Mouse (Mus musculus): ENCODE measurements around the gene Csad. TPM values are rescaled to one million over a fixed set of nuclear protein-coding genes. Genes with fewer than 3 reads are reported as not detected.
A peak's percentile ranks its signal among the peaks of the same experiment; 100 is the strongest.

Csad gene
- polyA plus RNA-seq (2014; fragmentation: Nextera tagmentation; extraction: Ambion mirVana) = 25.9 and 28.1 TPM in 2 replicates

- H3K27ac ChIP-seq (replicated peaks; ENCODE audit: low read depth, low read length) = peak within 1 kb of the TSS; percentile 99
- H3K4me3 ChIP-seq (replicated peaks; ENCODE audit: low read depth, low read length) = peak within 1 kb of the TSS; percentile 72
- DNase-seq (no peak), ATAC-seq (ENCODE audit: low FRiP score, low TSS enrichment) (no peak)
- H3K9ac ChIP-seq (replicated peaks; ENCODE audit: low read length) = peak within 1 kb of the TSS; percentile 87
- peaks cover 26% of the 10 kb centered on the region for H3K4me1 ChIP-seq (ENCODE audit: control insufficient read depth, insufficient read depth, low read length)
- whole genome bisulfite sequencing = 64% methylated on average over 19 of the region's 19 CpGs
- H3K27me3 ChIP-seq (ENCODE audit: control insufficient read depth, insufficient read depth, low read length) = no peaks in the 10 kb centered on the region
- no peaks in the 10 kb centered on the region for H3K9me3 ChIP-seq (ENCODE audit: control insufficient read depth, low read length)
- H3K36me3 ChIP-seq (ENCODE audit: control insufficient read depth, insufficient read depth, low read length) = peaks cover 41% of the 10 kb centered on the region
- H3K4me2 ChIP-seq (ENCODE audit: low read length) = peak within 1 kb of the TSS; percentile 78
Measured at GRCm38 (mm10) chr15:102204674-102205505, at the start of gene Csad. Gene Csad (minus strand): TSS chr15:102204724.

GRCm38 (mm10) chr15:102250521-102250920 lies 46.0 kb upstream of the Csad start:
- H3K9me3 ChIP-seq (ENCODE audit: control insufficient read depth, low read length) = no peaks in the 10 kb centered on the region
- no peak overlapping the region for H3K27ac ChIP-seq (replicated peaks; ENCODE audit: low read depth, low read length)
- ATAC-seq (ENCODE audit: low FRiP score, low TSS enrichment) (no peak), DNase-seq (no peak)
- no peak overlapping the region for H3K9ac ChIP-seq (replicated peaks; ENCODE audit: low read length)
- H3K4me3 ChIP-seq (replicated peaks; ENCODE audit: low read depth, low read length) = no peak overlapping the region
- peaks cover 31% of the 10 kb centered on the region for H3K27me3 ChIP-seq (ENCODE audit: control insufficient read depth, insufficient read depth, low read length)
- H3K36me3 ChIP-seq (ENCODE audit: control insufficient read depth, insufficient read depth, low read length) = no peaks in the 10 kb centered on the region
- peaks cover 13% of the 10 kb centered on the region; the same call in 1 of the 2 replicates for H3K4me1 ChIP-seq (ENCODE audit: control insufficient read depth, insufficient read depth, low read length)
- 58% methylated on average over 5 of the region's 5 CpGs for WGBS
- no peak overlapping the region for H3K4me2 ChIP-seq (ENCODE audit: low read length)

- Histone ChIP-seq H3K4me1 (ENCODE audit: control insufficient read depth, insufficient read depth, low read length) (peaks cover 13% of the 10 kb centered on the region; the same call in 1 of the 2 replicates), H3K9me3 (ENCODE audit: control insufficient read depth, low read length) (no peaks in the 10 kb centered on the region), H3K4me2 (ENCODE audit: low read length) (no peak overlapping the region), H3K9ac (replicated peaks; ENCODE audit: low read length) (no peak overlapping the region), H3K36me3 (ENCODE audit: control insufficient read depth, insufficient read depth, low read length) (no peaks in the 10 kb centered on the region), H3K4me3 (replicated peaks; ENCODE audit: low read depth, low read length) (no peak overlapping the region), H3K27me3 (ENCODE audit: control insufficient read depth, insufficient read depth, low read length) (peaks cover 37% of the 10 kb centered on the region), H3K27ac (replicated peaks; ENCODE audit: low read depth, low read length) (no peak overlapping the region)
- no peak for DNase-seq
- ATAC-seq (ENCODE audit: low FRiP score, low TSS enrichment) = no peak
- WGBS = 54% methylated on average over 9 of the region's 9 CpGs
Measured at GRCm38 (mm10) chr15:102249967-102250366, 45.4 kb upstream of the Csad start.

- ATAC-seq (ENCODE audit: low FRiP score, low TSS enrichment) (no peak), DNase-seq (no peak)
- Histone ChIP-seq H3K36me3 (ENCODE audit: control insufficient read depth, insufficient read depth, low read length) (no peaks in the 10 kb centered on the region), H3K27ac (replicated peaks; ENCODE audit: low read depth, low read length) (no peak overlapping the region), H3K9ac (replicated peaks; ENCODE audit: low read length) (no peak overlapping the region), H3K4me3 (replicated peaks; ENCODE audit: low read depth, low read length) (no peak overlapping the region), H3K9me3 (ENCODE audit: control insufficient read depth, low read length) (no peaks in the 10 kb centered on the region), H3K4me1 (ENCODE audit: control insufficient read depth, insufficient read depth, low read length) (peaks cover 13% of the 10 kb centered on the region; the same call in 1 of the 2 replicates), H3K27me3 (ENCODE audit: control insufficient read depth, insufficient read depth, low read length) (peaks cover 44% of the 10 kb centered on the region), H3K4me2 (ENCODE audit: low read length) (0 out of 2 replicates have a peak overlapping the region, but pooled peaks have one; percentile 17)
- 3% methylated on average over 13 of the region's 13 CpGs for WGBS
Measured at GRCm38 (mm10) chr15:102249251-102249691, 44.7 kb upstream of the Csad start.

- Histone ChIP-seq H3K4me1 (ENCODE audit: control insufficient read depth, insufficient read depth, low read length) (peaks cover 13% of the 10 kb centered on the region; the same call in 1 of the 2 replicates), H3K27ac (replicated peaks; ENCODE audit: low read depth, low read length) (no peak overlapping the region), H3K4me3 (replicated peaks; ENCODE audit: low read depth, low read length) (no peak overlapping the region), H3K36me3 (ENCODE audit: control insufficient read depth, insufficient read depth, low read length) (no peaks in the 10 kb centered on the region), H3K9me3 (ENCODE audit: control insufficient read depth, low read length) (no peaks in the 10 kb centered on the region), H3K27me3 (ENCODE audit: control insufficient read depth, insufficient read depth, low read length) (peaks cover 48% of the 10 kb centered on the region), H3K4me2 (ENCODE audit: low read length) (no peak overlapping the region), H3K9ac (replicated peaks; ENCODE audit: low read length) (no peak overlapping the region)
- ATAC-seq (ENCODE audit: low FRiP score, low TSS enrichment) = no peak
- DNase-seq = no peak
- WGBS = 5% methylated on average over 3 of the region's 3 CpGs
Measured at GRCm38 (mm10) chr15:102248812-102249191, 44.3 kb upstream of the Csad start.

- H3K36me3 ChIP-seq (ENCODE audit: control insufficient read depth, insufficient read depth, low read length) = no peaks in the 10 kb centered on the region
- H3K9me3 ChIP-seq (ENCODE audit: control insufficient read depth, low read length) = no peaks in the 10 kb centered on the region
- H3K27me3 ChIP-seq (ENCODE audit: control insufficient read depth, insufficient read depth, low read length) = peaks cover 54% of the 10 kb centered on the region
- H3K27ac ChIP-seq (replicated peaks; ENCODE audit: low read depth, low read length) = no peak overlapping the region; the same call in 1 of the 2 replicates
- DNase-seq (no peak), ATAC-seq (ENCODE audit: low FRiP score, low TSS enrichment) (no peak)
- peak overlapping the region; percentile 55 for H3K4me3 ChIP-seq (replicated peaks; ENCODE audit: low read depth, low read length)
- peak overlapping the region; percentile 96 for H3K4me2 ChIP-seq (ENCODE audit: low read length)
- H3K9ac ChIP-seq (replicated peaks; ENCODE audit: low read length) = 0 out of 2 replicates have a peak overlapping the region, but pooled peaks have one; percentile 53
- peaks cover 13% of the 10 kb centered on the region; the same call in 1 of the 2 replicates for H3K4me1 ChIP-seq (ENCODE audit: control insufficient read depth, insufficient read depth, low read length)
- 12% methylated on average over 8 of the region's 8 CpGs for WGBS
Measured at GRCm38 (mm10) chr15:102248131-102248811, 43.7 kb upstream of the Csad start.

GRCm38 (mm10) chr15:102247252-102248130 lies 43.0 kb upstream of the Csad start:
- under 1% methylated on average over 62 of the region's 65 CpGs for WGBS
- Histone ChIP-seq H3K27me3 (ENCODE audit: control insufficient read depth, insufficient read depth, low read length) (peaks cover 62% of the 10 kb centered on the region), H3K36me3 (ENCODE audit: control insufficient read depth, insufficient read depth, low read length) (no peaks in the 10 kb centered on the region), H3K4me1 (ENCODE audit: control insufficient read depth, insufficient read depth, low read length) (peaks cover 13% of the 10 kb centered on the region; the same call in 1 of the 2 replicates), H3K9me3 (ENCODE audit: control insufficient read depth, low read length) (no peaks in the 10 kb centered on the region), H3K9ac (replicated peaks; ENCODE audit: low read length) (peak overlapping the region; percentile 53), H3K4me3 (replicated peaks; ENCODE audit: low read depth, low read length) (peak overlapping the region; percentile 55), H3K4me2 (ENCODE audit: low read length) (peak overlapping the region; percentile 96), H3K27ac (replicated peaks; ENCODE audit: low read depth, low read length) (peak overlapping the region; percentile 71)
- peak; percentile 36; the same call in 1 of the 2 replicates for ATAC-seq (ENCODE audit: low FRiP score, low TSS enrichment)
- peak; percentile 62 for DNase-seq

- H3K9ac ChIP-seq (replicated peaks; ENCODE audit: low read length) = peak overlapping the region; percentile 53
- no peaks in the 10 kb centered on the region for H3K36me3 ChIP-seq (ENCODE audit: control insufficient read depth, insufficient read depth, low read length)
- peak overlapping the region; percentile 96 for H3K4me2 ChIP-seq (ENCODE audit: low read length)
- no peaks in the 10 kb centered on the region for H3K9me3 ChIP-seq (ENCODE audit: control insufficient read depth, low read length)
- H3K27ac ChIP-seq (replicated peaks; ENCODE audit: low read depth, low read length) = peak overlapping the region; percentile 71
- WGBS = 0% methylated on average over 34 of the region's 35 CpGs
- peaks cover 63% of the 10 kb centered on the region for H3K27me3 ChIP-seq (ENCODE audit: control insufficient read depth, insufficient read depth, low read length)
- peak; percentile 96 for DNase-seq
- ATAC-seq (ENCODE audit: low FRiP score, low TSS enrichment) = peak; percentile 68; the same call in 1 of the 2 replicates
- H3K4me3 ChIP-seq (replicated peaks; ENCODE audit: low read depth, low read length) = peak overlapping the region; percentile 55
- H3K4me1 ChIP-seq (ENCODE audit: control insufficient read depth, insufficient read depth, low read length) = peaks cover 13% of the 10 kb centered on the region; the same call in 1 of the 2 replicates
Measured at GRCm38 (mm10) chr15:102246866-102247251, 42.3 kb upstream of the Csad start.
